Mouse (Mus musculus): ENCODE measurements around the gene Cryl1.

Cryl1 gene

DNA sequence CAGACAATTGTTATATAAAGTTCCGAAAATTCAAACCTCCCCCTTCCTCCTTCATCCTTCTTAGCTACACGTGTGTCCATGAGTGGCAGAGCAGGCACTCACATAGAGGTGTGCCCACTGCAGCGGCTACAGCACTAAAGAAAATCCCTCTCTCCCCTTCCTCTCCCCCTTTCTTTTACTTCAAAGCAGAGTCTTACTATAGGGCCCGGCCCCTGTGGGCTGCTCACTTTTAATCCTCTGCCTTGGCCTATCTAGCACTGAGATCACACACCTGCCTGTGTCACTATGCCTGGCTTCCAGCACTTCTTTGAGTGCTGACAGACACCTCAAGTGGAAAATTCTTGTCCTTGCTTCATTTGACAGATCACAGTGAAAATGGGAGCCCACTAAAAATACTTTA is 163.6 kb downstream of the Cryl1 start:
- DNase-seq (ENCODE audit: low read depth, low spot score): no peak

DNA sequence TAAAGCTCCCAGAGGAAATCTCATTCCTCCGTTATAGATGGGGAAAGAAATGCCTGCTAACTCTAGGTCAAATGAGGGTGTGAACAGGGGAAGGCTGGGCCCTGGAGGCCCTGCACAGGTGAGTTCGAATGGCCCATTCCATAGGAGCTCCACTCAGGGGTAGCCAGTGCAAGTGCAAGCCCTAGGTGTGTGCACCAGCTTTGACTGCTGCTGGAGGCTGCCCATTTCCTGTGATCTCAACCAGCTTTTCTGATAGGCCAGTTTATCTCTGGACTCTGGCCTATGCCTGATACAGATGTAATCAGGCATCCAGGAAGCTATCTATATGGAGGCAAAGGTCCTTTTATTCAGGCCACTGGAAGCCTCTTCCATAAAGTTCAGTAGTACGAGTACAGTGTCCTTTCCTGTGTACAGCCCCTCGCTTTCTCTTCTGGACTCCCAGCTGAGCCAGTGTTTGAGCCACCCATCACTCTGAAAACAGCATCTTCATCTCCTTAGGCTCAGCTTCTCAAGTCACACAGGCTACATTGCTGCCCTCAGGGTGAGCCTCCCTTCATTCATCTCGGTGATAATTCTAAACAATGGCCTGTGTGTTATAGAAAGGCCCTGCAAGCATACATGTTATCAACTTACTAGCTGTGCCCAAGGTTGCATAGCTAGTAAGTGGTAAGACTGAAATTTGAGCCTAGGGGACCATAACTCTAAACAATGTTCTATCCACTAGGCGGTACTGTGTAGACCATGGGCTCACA is 167.9 kb downstream of the Cryl1 start:
- DNase-seq (ENCODE audit: low read depth, low spot score): no peak
